Mouse (Mus musculus) left cerebral cortex, adult 11 months (tissue): Measurements from ENCODE around the gene Ipcef1.
"Not testable (repeated sequence)": the region's sequence is repeated elsewhere in the genome, so short reads cannot be mapped to it uniquely, and the experiment has no call there.

ENCODE experiments used
- DNase-seq: peaks from one replicate; pipeline ENCODE4 v3.0.0; 2022; ENCODE audit warnings: low spot score

Ipcef1 gene

DNA sequence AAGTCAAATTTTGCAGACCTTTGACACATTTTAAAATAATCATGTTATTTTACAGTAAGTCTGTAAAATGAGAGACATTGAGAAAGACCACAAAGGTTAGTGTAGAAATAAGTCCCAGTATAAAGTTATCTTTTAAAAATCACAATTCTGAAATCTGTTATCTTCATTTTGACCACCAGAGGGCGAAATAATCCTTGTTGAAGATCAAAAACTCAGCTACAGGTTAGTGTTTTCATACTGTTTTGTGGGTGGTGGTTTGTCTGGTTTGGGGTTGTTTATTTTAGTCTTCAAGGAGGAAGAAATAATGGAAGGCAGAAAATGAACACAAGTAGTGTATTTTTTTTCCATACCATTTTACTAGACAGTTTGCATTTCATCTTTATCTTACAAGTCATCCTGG is 166.8 kb downstream of the Ipcef1 start:
- peak; percentile 27 for DNase-seq

DNA sequence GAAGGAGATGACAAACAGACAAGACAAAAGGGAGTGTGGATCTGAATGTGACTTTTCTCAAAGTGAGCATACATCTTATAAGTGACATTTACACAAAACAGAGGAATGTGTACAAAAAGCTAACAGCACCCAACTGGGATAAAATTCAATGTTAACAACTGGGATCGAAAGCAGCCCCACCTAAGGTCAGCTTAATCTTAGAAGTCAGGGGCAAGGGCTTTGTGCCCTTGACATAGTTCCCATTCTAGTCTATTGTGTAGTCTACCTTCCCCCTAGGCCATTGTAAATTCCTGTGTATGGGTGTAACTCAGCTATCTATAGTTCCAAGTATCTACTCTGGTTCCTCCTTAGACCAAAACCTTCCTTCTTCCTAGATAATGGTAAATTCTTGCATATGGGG is 170.2 kb downstream of the Ipcef1 start:
- DNase-seq = not testable (repeated sequence)

DNA sequence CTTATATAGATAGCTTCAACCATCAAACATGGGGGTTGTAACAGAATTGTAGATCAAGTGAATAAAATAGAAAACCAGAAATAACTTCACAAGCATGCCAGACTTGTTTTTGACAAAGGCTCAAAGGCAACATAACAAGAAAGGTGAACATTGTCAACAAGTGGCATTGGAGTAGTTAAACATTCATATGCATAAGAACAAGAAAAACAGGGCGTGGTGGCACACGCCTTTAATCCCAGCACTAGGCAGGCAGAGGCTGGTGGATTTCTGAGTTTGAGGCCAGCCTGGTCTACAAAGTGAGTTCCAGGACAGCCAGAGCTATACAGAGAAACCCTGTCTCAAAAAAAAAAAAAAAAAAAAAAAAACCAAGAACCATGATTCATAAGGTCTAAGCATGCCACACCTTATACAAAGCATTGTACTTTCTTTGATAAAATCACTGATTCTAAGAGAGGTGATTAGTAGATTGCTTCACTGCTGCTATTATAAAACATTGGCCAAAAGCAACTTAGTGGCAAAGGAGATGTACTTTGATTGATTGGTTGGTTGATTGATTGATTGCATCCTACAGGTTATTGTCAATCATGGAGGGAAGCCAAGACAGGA is 173.9 kb downstream of the Ipcef1 start:
- DNase-seq = no peak

DNA sequence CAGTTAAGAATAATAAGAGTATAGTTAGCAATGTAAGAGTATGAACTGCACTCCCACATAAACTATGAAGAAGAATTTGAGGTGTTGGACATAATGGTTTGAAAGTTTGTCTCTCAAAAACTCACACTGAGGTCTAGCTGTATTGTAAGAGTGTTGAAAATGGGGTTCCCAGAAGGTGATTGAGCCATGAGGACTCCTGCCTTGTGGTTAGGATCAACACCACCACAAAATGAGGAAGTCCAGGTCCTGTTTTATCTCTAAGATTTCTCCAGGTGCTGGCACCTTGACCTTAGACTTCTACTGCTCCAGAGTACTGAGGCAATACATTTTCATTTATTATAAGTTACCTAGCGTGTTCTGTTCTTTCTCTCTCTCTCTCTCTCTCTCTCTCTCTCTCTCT is 178.4 kb downstream of the Ipcef1 start:
- no peak for DNase-seq

DNA sequence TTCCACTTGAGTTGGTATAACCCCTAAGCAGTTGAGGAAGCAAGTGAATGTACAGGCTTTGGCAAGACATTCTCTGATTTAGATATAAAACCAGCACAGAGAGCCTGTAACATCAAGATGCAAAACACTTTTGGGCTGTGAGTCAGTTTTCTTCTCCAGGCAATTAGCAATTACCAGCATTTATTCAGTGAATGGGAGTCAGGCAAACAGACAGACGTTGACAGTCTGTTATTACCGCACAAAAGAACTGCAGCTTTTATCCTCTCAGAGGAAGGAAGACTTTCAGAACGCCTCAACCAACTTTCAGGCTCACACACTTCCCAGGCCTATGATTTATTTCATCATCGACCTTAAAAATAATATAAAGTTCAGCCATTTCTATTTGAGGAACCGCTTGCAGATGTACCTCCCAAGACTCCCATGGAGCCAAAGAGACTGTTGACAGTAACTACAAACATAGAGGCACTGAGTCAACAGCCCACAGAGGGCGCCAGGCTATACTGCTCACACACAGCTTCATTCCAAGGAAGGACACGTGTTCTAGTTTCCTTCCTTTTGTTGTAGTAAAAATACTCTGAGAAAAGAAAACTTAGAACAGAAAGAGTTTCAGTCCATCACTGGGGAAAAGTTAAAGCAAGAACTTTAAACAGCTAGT is 180.7 kb downstream of the Ipcef1 start:
- peak; percentile 16 for DNase-seq

DNA sequence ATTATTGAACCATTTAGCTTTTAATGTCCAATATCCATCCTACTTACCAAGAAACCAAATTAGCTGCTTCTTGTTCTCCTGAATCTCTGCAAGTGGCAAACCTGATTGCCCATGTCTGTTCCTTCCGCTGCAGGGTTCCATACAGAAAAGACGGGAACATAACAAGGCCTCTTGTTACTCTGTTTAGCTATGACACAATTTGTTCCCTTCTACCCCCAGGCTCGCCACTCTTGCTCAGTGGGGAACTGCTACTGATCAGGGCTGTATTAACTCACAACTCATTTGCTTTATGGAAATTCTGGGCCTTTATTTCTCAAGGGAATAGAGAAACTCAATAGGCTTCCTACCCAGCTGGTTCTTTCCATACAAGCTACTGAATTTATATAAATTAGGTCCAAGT is 196.5 kb downstream of the Ipcef1 start:
- no peak for DNase-seq

- no peak for DNase-seq
Observed at GRCm38 (mm10) chr10:6848834-6849233, 203.4 kb downstream of the Ipcef1 start.

- no peak for DNase-seq
Observed at GRCm38 (mm10) chr10:6848162-6848754, 204.0 kb downstream of the Ipcef1 start.

- no peak for DNase-seq
Observed at GRCm38 (mm10) chr10:6846283-6846682, 206.0 kb downstream of the Ipcef1 start.

DNA sequence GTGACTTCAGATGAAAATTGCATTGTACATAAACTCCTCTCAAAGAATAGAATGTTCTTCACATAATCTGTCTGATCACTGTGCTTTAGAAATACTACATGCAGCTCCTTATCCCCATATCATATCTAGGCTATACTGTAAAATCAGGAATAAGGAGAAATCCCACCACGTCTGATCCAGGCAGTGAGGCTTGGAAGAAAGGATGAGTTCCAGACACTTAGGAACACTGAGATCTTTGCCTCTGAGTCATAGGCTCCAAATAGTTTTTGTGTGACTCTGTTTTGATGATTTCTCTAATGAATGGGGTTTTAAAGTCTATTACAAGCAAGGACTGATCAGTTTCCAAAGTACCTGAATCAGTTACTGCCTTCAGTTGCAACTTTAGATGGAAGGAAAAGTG is 210.1 kb downstream of the Ipcef1 start:
- no peak for DNase-seq
